Mouse (Mus musculus) hindbrain, embryonic 10.5 days (tissue): ENCODE results near the gene Bsn. TPM values are rescaled to one million over a fixed set of nuclear protein-coding genes. Genes with fewer than 3 reads are reported as not detected.

Source experiments
- DNase-seq: peaks from one replicate; pipeline ENCODE4 v3.0.0-alpha.2; 2017; ENCODE audit warnings: low spot score
- H3K27ac ChIP-seq: fragments of 300-500 bp; sonication (generic); 2 replicates; pipeline ENCODE4 v1.5.1; 2016; ENCODE audit warnings: mild to moderate bottlenecking, moderate library complexity
- H3K27me3 ChIP-seq: fragments of 300-500 bp; sonication (generic); 2 replicates; pipeline ENCODE4 v1.6.1; 2016; ENCODE audit warnings: mild to moderate bottlenecking; ENCODE audit not compliant: poor library complexity, insufficient read depth, severe bottlenecking
- H3K36me3 ChIP-seq: fragments of 300-500 bp; sonication (generic); 2 replicates; pipeline ENCODE4 v1.6.1; 2016; ENCODE audit warnings: mild to moderate bottlenecking, moderate library complexity
- H3K4me1 ChIP-seq: fragments of 300-500 bp; sonication (generic); replicated peaks from 2 replicates; pipeline ENCODE4 v1.6.1; 2016; ENCODE audit warnings: mild to moderate bottlenecking
- H3K4me3 ChIP-seq: fragments of 300-500 bp; sonication (generic); 2 replicates; pipeline ENCODE4 v1.5.1; 2016; ENCODE audit warnings: mild to moderate bottlenecking, moderate library complexity
- H3K9me3 ChIP-seq: fragments of 300-500 bp; sonication (generic); 2 replicates; pipeline ENCODE4 v1.6.1; 2016; ENCODE audit warnings: mild to moderate bottlenecking, moderate library complexity
- WGBS: fragments of 180-500 bp; shearing (Covaris S2); methylation state at CpG from one replicate; pipeline ENCODE4 v1.1.7; 2016; 5-methylcytosine and 5-hydroxymethylcytosine counted together
- polyA plus RNA-seq: library from polyadenylated mRNA; unstranded; fragments of >200 nt; fragmentation: Nextera tagmentation; extraction: Ambion mirVana; gene quantifications from 2 replicates; pipeline ENCODE4 v1.2.1, GENCODE M21; 2016

Bsn gene
- polyA plus RNA-seq, 1 experiment from 2014 or later, result 2.4 TPM

DNA sequence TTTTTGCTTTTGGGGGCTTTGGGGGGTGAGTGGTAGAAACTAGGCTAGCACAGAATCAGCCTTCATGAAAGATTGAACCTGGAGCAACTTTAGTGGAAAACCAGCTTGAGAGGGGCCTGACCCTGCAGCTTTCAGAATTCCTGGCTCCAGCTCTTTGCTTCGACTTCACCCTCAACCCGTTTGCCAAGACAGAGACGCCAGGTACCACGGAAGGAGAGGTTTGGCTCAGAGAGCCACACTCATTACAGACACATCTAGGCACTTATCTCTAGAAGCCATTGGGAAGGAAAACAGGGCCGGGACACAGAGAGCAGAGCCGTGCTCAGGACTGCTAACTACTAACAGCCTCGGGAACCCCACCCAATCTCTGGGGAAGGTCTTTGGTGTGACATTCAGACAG is 32.3 kb downstream of the Bsn start:
- no peak overlapping the region for H3K4me3 ChIP-seq
- H3K36me3 ChIP-seq, result no peaks in the 10 kb centered on the region
- DNase-seq, result no peak
- 80% methylated on average over 7 of the region's 7 CpGs for WGBS
- no peaks in the 10 kb centered on the region; the same call in none of the 2 replicates for H3K27me3 ChIP-seq
- H3K4me1 ChIP-seq, result 0 out of 2 replicates have a peak, but pooled peaks cover 4% of the 10 kb centered on the region
- no peak overlapping the region for H3K27ac ChIP-seq
- no peaks in the 10 kb centered on the region for H3K9me3 ChIP-seq

DNA sequence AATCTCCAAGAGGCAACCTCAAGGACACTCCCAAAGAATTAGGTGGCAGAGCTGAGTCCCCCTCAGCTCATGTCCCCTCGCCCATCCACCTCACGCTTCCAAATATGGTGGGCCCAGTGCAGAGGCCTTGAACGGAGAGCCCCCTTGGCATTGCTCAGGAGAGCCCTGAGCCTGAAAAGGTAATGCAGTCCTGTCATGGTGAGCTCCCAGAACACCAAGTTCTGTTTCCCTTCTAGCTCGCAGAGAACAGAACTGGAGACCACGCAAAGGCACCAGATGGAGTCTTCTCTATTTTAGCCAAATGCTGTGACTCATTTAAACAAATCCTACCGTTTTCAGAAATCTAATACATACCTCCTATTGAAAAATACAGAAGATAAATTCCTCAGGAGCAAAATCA is 32.7 kb downstream of the Bsn start:
- Histone ChIP-seq H3K36me3 (no peaks in the 10 kb centered on the region), H3K4me1 (0 out of 2 replicates have a peak, but pooled peaks cover 4% of the 10 kb centered on the region), H3K27ac (no peak overlapping the region), H3K9me3 (no peaks in the 10 kb centered on the region), H3K27me3 (no peaks in the 10 kb centered on the region; the same call in none of the 2 replicates), H3K4me3 (no peak overlapping the region)
- WGBS, result 85% methylated on average over 6 of the region's 6 CpGs
- DNase-seq, result no peak

DNA sequence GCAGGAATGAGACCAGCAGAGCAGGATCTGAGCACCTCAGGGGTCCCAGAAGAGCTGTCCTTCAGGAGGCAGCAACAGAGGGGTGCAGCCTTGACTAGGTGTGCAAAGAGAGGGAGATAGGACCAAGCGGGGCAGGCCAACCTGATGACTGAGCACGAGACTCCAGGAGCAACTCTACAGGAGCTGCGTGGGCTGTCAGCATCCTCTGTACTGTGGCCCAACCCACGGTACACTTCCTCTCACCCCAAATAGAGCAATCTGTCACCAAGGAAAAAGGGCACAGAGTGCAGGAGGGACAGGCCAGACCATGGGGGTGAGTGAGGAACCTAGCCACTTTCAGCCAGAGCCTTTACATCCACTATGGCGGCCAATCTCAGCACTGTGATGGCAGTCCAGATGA is 33.4 kb downstream of the Bsn start:
- no peak overlapping the region for H3K4me3 ChIP-seq
- 89% methylated on average over 5 of the region's 5 CpGs for WGBS
- no peak overlapping the region for H3K27ac ChIP-seq
- DNase-seq, result no peak
- peaks cover 6% of the 10 kb centered on the region; the same call in 1 of the 2 replicates for H3K36me3 ChIP-seq
- H3K27me3 ChIP-seq, result no peaks in the 10 kb centered on the region; the same call in none of the 2 replicates
- H3K9me3 ChIP-seq, result no peaks in the 10 kb centered on the region; the same call in 1 of the 2 replicates
- H3K4me1 ChIP-seq, result 0 out of 2 replicates have a peak, but pooled peaks cover 4% of the 10 kb centered on the region

DNA sequence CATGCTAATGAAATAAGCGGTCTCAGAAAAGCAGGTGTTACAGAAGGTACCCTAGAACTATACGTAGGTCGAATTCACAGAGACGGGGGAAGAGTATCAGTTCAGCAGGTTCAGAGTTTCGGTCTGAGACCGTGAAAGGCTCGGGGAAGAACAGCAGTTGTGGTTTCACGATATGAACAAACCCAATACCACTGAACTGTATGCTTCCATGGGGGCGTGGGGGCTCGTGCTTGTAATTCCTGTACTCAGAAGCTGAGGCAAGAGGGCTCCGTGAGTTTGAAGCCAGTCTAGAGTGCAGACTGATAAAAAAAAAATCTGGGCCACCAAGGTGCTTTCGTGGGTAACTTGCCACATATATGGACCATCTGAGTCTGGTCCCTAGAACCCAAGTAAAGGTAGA is 35.4 kb downstream of the Bsn start:
- 92% methylated on average over 12 of the region's 12 CpGs for WGBS

DNA sequence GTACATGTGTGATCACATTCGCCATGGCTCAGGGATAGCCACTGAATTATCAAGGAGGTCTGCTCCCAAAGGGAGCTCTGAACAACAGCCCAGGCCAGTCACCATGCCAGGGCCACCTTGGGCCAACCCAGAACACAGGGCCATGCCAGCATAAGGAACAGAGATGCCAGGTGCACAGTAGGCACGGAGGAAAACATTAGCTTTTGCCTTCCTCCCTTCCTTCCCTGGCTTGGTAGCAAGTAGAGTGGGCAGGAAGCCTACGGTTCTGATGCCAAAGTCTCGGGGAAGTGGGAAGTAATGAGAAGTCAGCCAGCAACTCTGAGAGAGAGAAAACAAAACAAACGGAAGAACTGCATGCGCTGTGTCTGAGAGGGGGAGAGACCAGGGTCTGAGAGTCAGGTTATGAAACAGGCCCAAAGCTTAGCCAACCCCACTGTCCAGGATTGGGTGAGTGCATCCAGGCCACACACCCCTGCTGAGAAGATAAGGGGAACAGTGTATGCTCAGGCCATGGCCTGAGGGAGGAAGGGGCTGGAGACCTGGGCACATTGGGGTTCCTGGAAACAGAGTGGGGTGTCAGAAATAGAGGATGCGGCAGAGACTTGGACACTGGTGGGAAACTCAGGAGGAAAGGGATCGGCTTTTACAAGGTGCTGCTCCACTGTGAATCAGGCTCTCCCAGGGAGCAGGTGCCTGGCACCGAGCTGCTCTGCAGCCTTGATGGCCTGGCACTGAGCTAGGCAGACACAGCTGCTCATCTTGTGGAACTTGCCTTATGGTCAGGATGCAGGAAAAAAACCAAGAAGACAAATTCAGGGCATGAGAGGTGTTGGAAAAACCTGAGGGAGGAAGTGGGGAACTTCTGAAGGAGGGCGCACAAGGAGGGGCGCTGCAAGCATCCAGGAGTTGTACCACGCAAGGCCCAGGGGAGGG is 36.4 kb downstream of the Bsn start:
- Histone ChIP-seq H3K4me1 (peaks cover 15% of the 10 kb centered on the region), H3K36me3 (peaks cover 10% of the 10 kb centered on the region; the same call in 1 of the 2 replicates), H3K27ac (no peak overlapping the region), H3K9me3 (peaks cover 8% of the 10 kb centered on the region; the same call in 1 of the 2 replicates), H3K27me3 (no peaks in the 10 kb centered on the region), H3K4me3 (no peak overlapping the region)
- 87% methylated on average over 12 of the region's 12 CpGs for WGBS
- no peak for DNase-seq

More for the DNA sequence above, 35.4 kb downstream of the Bsn start:
- H3K4me1 ChIP-seq, result peaks cover 13% of the 10 kb centered on the region
- peaks cover 8% of the 10 kb centered on the region; the same call in 1 of the 2 replicates for H3K9me3 ChIP-seq
- H3K27ac ChIP-seq, result no peak overlapping the region
- peaks cover 10% of the 10 kb centered on the region; the same call in 1 of the 2 replicates for H3K36me3 ChIP-seq
- DNase-seq, result no peak
- H3K27me3 ChIP-seq, result no peaks in the 10 kb centered on the region; the same call in 1 of the 2 replicates
- no peak overlapping the region for H3K4me3 ChIP-seq

DNA sequence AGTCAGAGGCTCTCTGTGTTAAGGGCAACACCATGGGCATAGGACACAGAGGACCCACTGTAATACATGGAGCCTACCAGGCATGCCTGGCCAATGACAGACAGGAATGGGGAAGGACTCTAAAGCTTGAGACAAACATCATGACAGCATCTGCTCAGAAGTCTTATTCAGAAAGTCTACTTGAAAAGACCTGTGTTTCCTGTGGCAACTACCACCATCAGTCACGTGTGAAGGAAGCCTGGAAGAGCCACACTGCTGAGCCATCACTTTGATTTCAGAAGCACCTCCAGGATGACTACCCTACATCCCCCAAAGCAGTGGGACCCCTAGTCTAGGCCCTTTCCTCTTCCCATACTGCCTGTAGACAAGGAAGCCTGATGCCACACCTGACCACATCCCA is 39.7 kb downstream of the Bsn start:
- Histone ChIP-seq H3K36me3 (peaks cover 10% of the 10 kb centered on the region; the same call in 1 of the 2 replicates), H3K4me1 (peaks cover 18% of the 10 kb centered on the region), H3K9me3 (peaks cover 8% of the 10 kb centered on the region; the same call in 1 of the 2 replicates), H3K27me3 (no peaks in the 10 kb centered on the region), H3K4me3 (no peak overlapping the region), H3K27ac (peak overlapping the region; percentile 82)
- no peak for DNase-seq
- WGBS, result 57% methylated on average over 1 of the region's 1 CpGs

DNA sequence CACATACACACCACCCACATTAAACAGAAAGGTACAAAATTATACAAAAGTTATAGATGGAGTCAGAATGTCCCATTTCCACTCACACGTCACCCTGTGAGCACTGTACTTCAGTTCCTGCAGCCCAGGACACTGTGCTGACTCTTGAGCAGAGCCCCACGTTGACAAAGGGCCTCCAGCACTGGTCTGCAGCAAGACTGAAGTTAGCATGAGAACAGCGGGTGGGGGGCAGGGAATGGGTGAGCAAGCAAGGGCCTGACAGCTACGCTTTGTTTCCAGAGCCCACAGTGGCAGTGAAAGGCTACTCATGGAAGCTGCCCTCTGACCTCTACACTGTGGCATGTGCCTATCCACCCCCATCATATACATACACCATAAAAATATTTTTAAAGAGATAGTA is 40.4 kb downstream of the Bsn start:
- WGBS, result 12% methylated on average over 4 of the region's 4 CpGs
- Histone ChIP-seq H3K27me3 (no peaks in the 10 kb centered on the region), H3K4me3 (no peak overlapping the region; the same call in 1 of the 2 replicates), H3K9me3 (peaks cover 8% of the 10 kb centered on the region; the same call in 1 of the 2 replicates), H3K4me1 (peaks cover 18% of the 10 kb centered on the region), H3K27ac (peak overlapping the region; percentile 82), H3K36me3 (peaks cover 10% of the 10 kb centered on the region; the same call in 1 of the 2 replicates)
- peak; percentile 69 for DNase-seq

DNA sequence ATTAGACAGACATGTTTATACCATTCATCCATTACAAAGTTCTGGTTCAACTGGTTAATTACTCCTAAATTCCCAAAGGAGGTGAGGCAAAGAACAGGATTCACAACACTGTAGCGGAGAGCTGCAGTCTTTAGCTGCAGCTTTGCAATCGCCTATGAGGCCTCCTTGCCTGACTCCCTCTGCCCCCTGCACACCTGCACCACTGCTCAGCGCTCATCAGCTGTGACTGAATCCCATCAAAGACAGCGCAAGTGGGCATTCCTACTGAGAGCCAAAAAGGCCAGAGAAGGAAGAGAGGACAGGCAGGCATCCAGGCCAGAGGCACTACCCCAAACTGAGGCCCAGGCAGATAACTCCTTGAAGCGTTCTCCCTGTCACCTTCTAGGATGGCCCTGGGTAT is 42.6 kb downstream of the Bsn start:
- no peaks in the 10 kb centered on the region for H3K27me3 ChIP-seq
- peaks cover 8% of the 10 kb centered on the region; the same call in 1 of the 2 replicates for H3K9me3 ChIP-seq
- no peak for DNase-seq
- no peak overlapping the region for H3K4me3 ChIP-seq
- WGBS, result 77% methylated on average over 5 of the region's 5 CpGs
- H3K27ac ChIP-seq, result no peak overlapping the region
- H3K36me3 ChIP-seq, result peaks cover 10% of the 10 kb centered on the region; the same call in 1 of the 2 replicates
- peaks cover 18% of the 10 kb centered on the region for H3K4me1 ChIP-seq

DNA sequence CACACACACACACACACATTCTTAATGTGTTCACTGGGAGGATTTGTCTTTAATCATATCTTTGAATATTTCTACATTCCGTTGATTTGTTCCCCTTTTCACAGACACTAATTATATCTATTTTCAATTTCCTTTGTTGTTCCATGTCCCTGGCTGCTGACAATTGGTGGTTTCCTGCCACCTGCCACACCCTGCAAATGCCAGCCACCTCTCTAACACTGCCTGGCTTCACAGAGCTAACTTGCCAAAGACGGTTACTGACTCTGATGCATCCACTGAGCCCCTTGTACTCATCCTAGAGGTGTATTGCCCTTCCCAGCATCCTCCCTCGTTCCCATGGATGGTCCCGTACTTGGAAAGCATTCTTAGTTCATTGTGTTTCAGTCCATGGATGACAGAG is 43.7 kb downstream of the Bsn start:
- Histone ChIP-seq H3K27ac (no peak overlapping the region), H3K36me3 (peaks cover under 1% of the 10 kb centered on the region; the same call in 1 of the 2 replicates), H3K4me1 (peaks cover 18% of the 10 kb centered on the region), H3K4me3 (no peak overlapping the region), H3K27me3 (no peaks in the 10 kb centered on the region), H3K9me3 (peaks cover 5% of the 10 kb centered on the region; the same call in 1 of the 2 replicates)
- DNase-seq, result no peak
- 87% methylated on average over 4 of the region's 4 CpGs for WGBS

DNA sequence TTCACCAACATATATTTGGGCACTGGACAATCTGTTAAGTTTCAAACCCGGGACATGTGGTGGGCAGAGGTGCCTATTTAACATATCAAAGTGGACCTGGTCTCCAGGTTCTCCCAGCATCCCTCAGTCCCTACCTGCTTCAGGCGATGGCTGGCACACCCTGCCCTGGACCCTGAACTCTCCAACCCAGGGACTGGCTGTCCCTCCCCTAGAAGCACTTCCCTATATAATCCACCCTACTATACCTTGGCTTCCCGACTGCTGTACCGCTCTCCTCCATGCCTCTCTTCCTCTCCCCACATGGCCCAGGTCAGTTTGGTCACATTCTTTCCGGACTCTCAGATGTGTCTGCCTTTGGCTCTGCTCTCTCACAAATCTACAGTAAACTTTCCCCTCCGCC is 44.4 kb downstream of the Bsn start:
- Histone ChIP-seq H3K36me3 (no peaks in the 10 kb centered on the region), H3K27ac (no peak overlapping the region), H3K4me3 (no peak overlapping the region), H3K4me1 (peaks cover 18% of the 10 kb centered on the region), H3K27me3 (no peaks in the 10 kb centered on the region), H3K9me3 (no peaks in the 10 kb centered on the region)
- WGBS, result 75% methylated on average over 6 of the region's 6 CpGs
- no peak for DNase-seq

DNA sequence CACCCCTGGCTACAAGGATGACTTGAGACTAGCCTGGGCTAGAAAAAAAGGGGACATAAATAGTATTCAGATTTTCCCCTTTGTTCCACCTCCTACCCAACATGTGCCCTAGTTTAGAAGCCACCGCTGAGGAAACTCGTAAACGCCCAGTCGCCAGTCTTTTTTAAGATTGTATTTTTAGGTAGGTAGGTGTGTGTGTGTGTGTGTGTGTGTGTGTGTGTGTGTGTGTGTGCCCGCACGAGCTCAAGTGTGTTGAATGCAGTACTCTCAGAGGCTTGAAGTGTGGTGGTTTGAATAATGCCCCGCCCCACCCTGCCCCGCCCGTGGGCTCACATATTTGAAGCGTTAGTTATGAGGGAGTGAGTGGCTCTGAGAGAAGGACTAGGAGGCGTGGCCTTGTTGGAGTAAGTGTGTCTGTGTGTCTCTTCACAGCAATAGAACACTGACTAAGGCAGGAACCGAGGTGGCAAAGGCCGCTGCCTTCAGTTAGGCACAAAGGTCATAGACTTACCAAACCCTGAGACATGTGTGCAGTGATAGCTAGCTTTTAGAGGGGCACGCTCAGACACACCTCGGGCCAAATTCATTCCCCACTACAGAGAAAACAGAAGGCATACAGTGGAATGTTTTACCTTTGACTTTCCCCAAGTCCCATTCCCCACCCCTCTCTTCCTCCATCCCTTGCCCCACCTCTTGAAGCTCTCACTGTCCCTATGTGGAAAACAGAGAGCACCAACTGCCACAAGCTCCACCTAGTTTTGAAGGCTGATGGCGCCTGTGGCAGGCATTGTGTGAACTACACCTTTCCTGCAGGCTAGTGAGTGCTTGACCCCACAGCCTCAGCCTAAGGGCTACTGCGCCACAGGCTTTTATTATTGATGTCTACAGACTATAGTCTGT is 45.6 kb downstream of the Bsn start:
- no peaks in the 10 kb centered on the region for H3K9me3 ChIP-seq
- peaks cover 6% of the 10 kb centered on the region for H3K4me1 ChIP-seq
- 84% methylated on average over 17 of the region's 17 CpGs for WGBS
- H3K4me3 ChIP-seq, result no peak overlapping the region
- H3K27ac ChIP-seq, result no peak overlapping the region
- H3K27me3 ChIP-seq, result no peaks in the 10 kb centered on the region
- no peaks in the 10 kb centered on the region for H3K36me3 ChIP-seq
- DNase-seq, result no peak

DNA sequence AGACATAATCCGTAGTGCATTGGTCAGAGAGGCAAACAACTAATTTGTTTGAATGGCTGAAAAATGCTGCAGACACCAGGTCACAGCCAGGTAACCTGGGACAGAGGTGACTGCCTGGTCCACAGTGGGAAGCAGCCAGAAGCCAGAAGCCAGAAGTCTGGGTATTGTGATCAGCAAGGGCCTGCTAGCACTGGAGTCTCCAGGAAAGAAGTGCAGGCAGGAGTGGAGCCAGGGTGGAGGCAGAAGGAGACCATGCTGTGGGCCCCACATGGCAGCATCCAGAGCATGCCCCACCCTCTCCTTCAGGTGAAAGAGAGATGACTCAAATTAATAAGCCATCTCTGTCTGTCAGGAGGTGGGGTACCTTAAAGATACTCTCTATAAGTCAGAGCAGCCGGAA is 46.7 kb downstream of the Bsn start:
- H3K4me3 ChIP-seq, result no peak overlapping the region

More for the DNA sequence above, 46.7 kb downstream of the Bsn start:
- DNase-seq, result no peak
- Histone ChIP-seq H3K9me3 (no peaks in the 10 kb centered on the region), H3K36me3 (peaks cover 9% of the 10 kb centered on the region), H3K27ac (no peak overlapping the region), H3K4me1 (peaks cover 3% of the 10 kb centered on the region; the same call in 1 of the 2 replicates), H3K27me3 (no peaks in the 10 kb centered on the region)
- 90% methylated on average over 2 of the region's 2 CpGs for WGBS
